Mouse (Mus musculus): ENCODE results near the gene Tagln. TPM values are rescaled to one million over a fixed set of nuclear protein-coding genes. Genes with fewer than 3 reads are reported as not detected.

The Tagln gene
- 0.68 TPM in 1 of 3 replicates, not detected in the others for total RNA-seq (2017)

- ATAC-seq (replicated peaks; ENCODE audit: insufficient number of reproducible peaks, low FRiP score, low TSS enrichment, poor library complexity, severe bottlenecking): no peak
Observed at GRCm38 (mm10) chr9:45935628-45936210, at the start of gene Tagln. Gene Tagln (minus strand): TSS chr9:45936058.

GRCm38 (mm10) chr9:45985229-45985567 is 49.3 kb upstream of the Tagln start:
- ATAC-seq (replicated peaks; ENCODE audit: insufficient number of reproducible peaks, low FRiP score, low TSS enrichment, poor library complexity, severe bottlenecking): no peak

- peak; percentile 82 for ATAC-seq (replicated peaks; ENCODE audit: insufficient number of reproducible peaks, low FRiP score, low TSS enrichment, poor library complexity, severe bottlenecking)
Observed at GRCm38 (mm10) chr9:45984409-45985228, 48.8 kb upstream of the Tagln start.

- ATAC-seq (replicated peaks; ENCODE audit: insufficient number of reproducible peaks, low FRiP score, low TSS enrichment, poor library complexity, severe bottlenecking): peak; percentile 40; the same call in 1 of the 2 replicates
Observed at GRCm38 (mm10) chr9:45983676-45984408, 48.0 kb upstream of the Tagln start.

GRCm38 (mm10) chr9:45981331-45981730 is 45.5 kb upstream of the Tagln start:
- no peak for ATAC-seq (replicated peaks; ENCODE audit: insufficient number of reproducible peaks, low FRiP score, low TSS enrichment, poor library complexity, severe bottlenecking)

GRCm38 (mm10) chr9:45980611-45981010 is 44.8 kb upstream of the Tagln start:
- ATAC-seq (replicated peaks; ENCODE audit: insufficient number of reproducible peaks, low FRiP score, low TSS enrichment, poor library complexity, severe bottlenecking): no peak

GRCm38 (mm10) chr9:45979778-45980177 is 43.9 kb upstream of the Tagln start:
- no peak for ATAC-seq (replicated peaks; ENCODE audit: insufficient number of reproducible peaks, low FRiP score, low TSS enrichment, poor library complexity, severe bottlenecking)

- no peak for ATAC-seq (replicated peaks; ENCODE audit: insufficient number of reproducible peaks, low FRiP score, low TSS enrichment, poor library complexity, severe bottlenecking)
Observed at GRCm38 (mm10) chr9:45976884-45977283, 41.0 kb upstream of the Tagln start.

- ATAC-seq (replicated peaks; ENCODE audit: insufficient number of reproducible peaks, low FRiP score, low TSS enrichment, poor library complexity, severe bottlenecking): no peak
Observed at GRCm38 (mm10) chr9:45963577-45963976, 27.7 kb upstream of the Tagln start.

GRCm38 (mm10) chr9:45961855-45962254 is 26.0 kb upstream of the Tagln start:
- peak; percentile 83 for ATAC-seq (replicated peaks; ENCODE audit: insufficient number of reproducible peaks, low FRiP score, low TSS enrichment, poor library complexity, severe bottlenecking)

GRCm38 (mm10) chr9:45959661-45960060 is 23.8 kb upstream of the Tagln start:
- ATAC-seq (replicated peaks; ENCODE audit: insufficient number of reproducible peaks, low FRiP score, low TSS enrichment, poor library complexity, severe bottlenecking): peak; percentile 77

GRCm38 (mm10) chr9:45958851-45959250 is 23.0 kb upstream of the Tagln start:
- no peak for ATAC-seq (replicated peaks; ENCODE audit: insufficient number of reproducible peaks, low FRiP score, low TSS enrichment, poor library complexity, severe bottlenecking)

- ATAC-seq (replicated peaks; ENCODE audit: insufficient number of reproducible peaks, low FRiP score, low TSS enrichment, poor library complexity, severe bottlenecking): no peak
Observed at GRCm38 (mm10) chr9:45958023-45958670, 22.3 kb upstream of the Tagln start.

GRCm38 (mm10) chr9:45955107-45955963 is 19.5 kb upstream of the Tagln start, which contains the start of gene Sidt2:
Gene Sidt2 (minus strand): TSS chr9:45955258.
- ATAC-seq (replicated peaks; ENCODE audit: insufficient number of reproducible peaks, low FRiP score, low TSS enrichment, poor library complexity, severe bottlenecking): peak; percentile 77

- no peak; the same call in 1 of the 2 replicates for ATAC-seq (replicated peaks; ENCODE audit: insufficient number of reproducible peaks, low FRiP score, low TSS enrichment, poor library complexity, severe bottlenecking)
Observed at GRCm38 (mm10) chr9:45954294-45955106, 18.6 kb upstream of the Tagln start.

GRCm38 (mm10) chr9:45953511-45954293 is 17.8 kb upstream of the Tagln start:
- peak; percentile 6; the same call in 1 of the 2 replicates for ATAC-seq (replicated peaks; ENCODE audit: insufficient number of reproducible peaks, low FRiP score, low TSS enrichment, poor library complexity, severe bottlenecking)

GRCm38 (mm10) chr9:45952890-45953289 is 17.0 kb upstream of the Tagln start:
- no peak for ATAC-seq (replicated peaks; ENCODE audit: insufficient number of reproducible peaks, low FRiP score, low TSS enrichment, poor library complexity, severe bottlenecking)

All from monocyte, adult 5-6 weeks (primary cell).